Mouse (Mus musculus) liver, embryonic 11.5 days (tissue): Measurements from ENCODE around the gene Rexo5. TPM values are rescaled to one million over a fixed set of nuclear protein-coding genes. Genes with fewer than 3 reads are reported as not detected.

Source experiments
- polyA plus RNA-seq: library from polyadenylated mRNA; unstranded; fragments of >200 nt; fragmentation: Nextera tagmentation; extraction: Ambion mirVana; gene quantifications from 2 replicates; pipeline ENCODE4 v1.2.1, GENCODE M21; 2014

The Rexo5 gene
- polyA plus RNA-seq, 1 experiment from 2014 or later, result 16.3 TPM

Other genes with a start within 250 kb of the Rexo5 start
- not detected in 2 replicates for gene Acsm2, start 239.7 kb upstream of the Rexo5 start, polyA plus RNA-seq
- gene Acsm1, start 187.0 kb upstream of the Rexo5 start, polyA plus RNA-seq, result not detected in 2 replicates
- gene Acsm4, start 104.0 kb upstream of the Rexo5 start, polyA plus RNA-seq, result not detected in 2 replicates
- gene Thumpd1, start 73.2 kb upstream of the Rexo5 start, polyA plus RNA-seq, result 88.1 and 94.4 TPM in 2 replicates
- gene Acsm3, start 33.1 kb upstream of the Rexo5 start, polyA plus RNA-seq, result 0.27 and 0.43 TPM in 2 replicates
- 22.6 and 24.5 TPM in 2 replicates for gene Eri2, start 52 bp downstream of the Rexo5 start, polyA plus RNA-seq
- 4.6 and 6.5 TPM in 2 replicates for gene Lyrm1, start 101.9 kb downstream of the Rexo5 start, polyA plus RNA-seq
- gene Dcun1d3, start 102.3 kb downstream of the Rexo5 start, polyA plus RNA-seq, result 3.1 and 3.4 TPM in 2 replicates